Mouse (Mus musculus) CD4-positive, CD25-positive, alpha-beta regulatory T cell, adult 4 months (primary cell): Measurements from ENCODE around the gene Ublcp1. TPM values are rescaled to one million over a fixed set of nuclear protein-coding genes. Genes with fewer than 3 reads are reported as not detected.

Experiments used
- ATAC-seq: one replicate; pipeline ENCODE4 v1.8.0; 2017
- polyA plus RNA-seq, 2 experiments: library from polyadenylated mRNA; unstranded; fragments of 100-300 nt; shearing (Covaris generic); gene quantifications; one replicate each; pipeline ENCODE4 v1.2.1; 2017

Gene Ublcp1
- polyA plus RNA-seq, 2 experiments from 2014 or later, result 44.1 to 58.3 TPM

DNA sequence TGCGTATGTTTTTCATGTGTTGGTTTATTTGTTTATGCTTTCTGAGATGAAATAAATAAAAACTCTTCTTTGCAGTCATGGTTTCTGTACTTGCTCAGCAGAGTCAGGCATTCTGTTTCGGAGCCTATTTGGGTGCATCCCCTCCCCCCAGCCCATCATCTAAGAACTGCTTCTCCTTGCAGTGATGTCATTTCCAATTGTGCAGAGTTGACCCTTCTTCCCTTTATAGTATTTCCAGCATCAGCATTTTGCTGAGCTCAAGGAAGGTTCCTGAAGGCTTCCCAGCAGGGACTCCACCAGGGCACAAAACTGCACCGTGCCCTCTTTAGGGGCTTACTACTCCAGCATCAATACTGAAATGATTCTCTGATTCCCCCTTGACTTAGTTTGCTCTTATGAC is 55.7 kb downstream of the Ublcp1 start:
- no peak for ATAC-seq

- ATAC-seq, result no peak
Measured at GRCm38 (mm10) chr11:44413371-44413770, 56.9 kb downstream of the Ublcp1 start.

DNA sequence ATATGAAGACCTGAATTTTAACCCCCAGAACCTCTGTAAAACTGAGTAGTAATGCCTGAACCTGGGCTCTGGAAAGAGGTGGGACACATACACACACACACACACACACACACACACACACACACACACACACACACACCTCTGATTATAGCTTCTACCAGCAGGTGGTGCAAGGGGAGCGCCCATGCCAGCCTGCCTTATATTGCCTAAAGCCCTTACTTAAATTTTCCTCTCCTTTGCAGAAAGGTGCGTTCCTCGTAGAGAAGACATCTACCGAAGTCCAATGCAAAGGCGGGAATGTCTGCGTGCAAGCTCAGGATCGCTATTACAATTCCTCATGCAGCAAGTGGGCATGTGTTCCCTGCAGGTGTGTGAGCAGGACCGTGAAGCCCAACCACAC is 58.0 kb downstream of the Ublcp1 start:
- ATAC-seq, result no peak

- no peak for ATAC-seq
Measured at GRCm38 (mm10) chr11:44410413-44410812, 59.9 kb downstream of the Ublcp1 start.

DNA sequence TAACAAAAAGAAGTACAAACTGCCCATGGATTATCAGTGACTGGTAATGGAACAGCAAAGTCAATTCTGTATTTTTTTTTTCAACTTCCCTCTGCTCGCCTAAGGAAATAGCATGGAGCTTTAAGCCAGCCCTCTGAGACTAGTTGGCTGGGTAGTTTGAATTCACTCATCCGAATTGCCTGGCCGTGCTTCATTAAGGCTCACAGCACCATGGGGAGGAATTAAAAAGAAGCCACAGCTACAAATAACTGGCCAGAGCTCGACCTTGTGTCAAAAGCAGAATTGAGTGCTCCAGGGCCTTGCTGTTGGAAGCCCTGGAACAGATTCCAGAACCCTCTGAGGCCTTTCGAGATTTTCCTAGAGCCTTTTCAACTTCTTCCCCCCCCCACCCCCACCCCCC is 61.7 kb downstream of the Ublcp1 start:
- ATAC-seq, result no peak

DNA sequence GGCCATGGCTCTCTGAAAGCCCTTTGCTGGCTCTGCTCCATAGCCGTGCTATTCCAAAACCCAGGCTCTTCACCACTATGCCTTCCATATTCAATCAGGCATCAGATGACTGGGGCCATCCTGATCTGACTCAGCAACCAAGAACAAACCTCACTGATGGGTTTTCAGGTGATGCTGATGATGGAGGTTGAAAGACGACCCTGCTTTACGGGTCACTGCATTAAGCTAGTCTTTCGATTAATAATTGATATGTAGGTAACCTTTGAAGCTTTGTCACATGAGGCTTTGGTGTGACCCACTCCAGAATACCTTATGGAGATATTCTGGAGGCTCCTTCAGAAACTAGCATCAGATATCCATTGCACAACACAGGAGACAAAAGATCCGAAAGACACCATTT is 63.8 kb downstream of the Ublcp1 start:
- ATAC-seq, result no peak

GRCm38 (mm10) chr11:44405961-44406360 is 64.3 kb downstream of the Ublcp1 start:
- ATAC-seq, result no peak

- no peak for ATAC-seq
Measured at GRCm38 (mm10) chr11:44405113-44405512, 65.2 kb downstream of the Ublcp1 start.

Other genes starting within 250 kb of the Ublcp1 start
- not detected for gene Il12b, start 70.4 kb downstream of the Ublcp1 start, polyA plus RNA-seq
- 10 to 100 TPM; 54.0 to 64.9 TPM for gene Rnf145, start 48.5 kb upstream of the Ublcp1 start, polyA plus RNA-seq
- 1 to 10 TPM in 1 of 2 experiments, under 1 TPM in 1; 0.30 to 3.9 TPM for gene Ebf1, start 146.8 kb upstream of the Ublcp1 start, polyA plus RNA-seq